Mouse (Mus musculus): ENCODE results near the gene Spata13.

DNA sequence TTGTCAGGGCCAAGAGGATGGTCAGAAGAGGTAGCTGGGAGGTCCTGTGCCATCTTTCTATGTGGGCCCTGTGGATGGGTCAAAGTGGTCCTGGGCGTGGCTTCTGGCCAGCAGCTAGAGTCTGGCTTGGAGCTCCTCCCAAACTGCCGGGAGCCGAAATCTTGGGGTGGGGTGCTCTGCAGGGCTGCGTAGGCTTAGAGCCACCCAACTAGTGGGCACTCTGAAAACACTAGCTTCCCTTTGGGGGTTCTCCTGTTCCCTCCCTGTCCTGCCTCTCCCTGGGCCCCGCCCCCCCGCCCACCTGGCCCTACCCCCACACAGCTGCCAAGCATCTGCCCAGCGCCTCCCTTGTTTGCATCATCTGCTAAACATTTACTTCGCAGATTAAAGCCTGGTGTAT, 87.5 kb downstream of the Spata13 start:
- TF ChIP-seq CTCF (IDR thresholded peaks at IDR 0.05; ENCODE audit: low read depth, low read length) (no peak), POLR2A (IDR thresholded peaks at IDR 0.05; ENCODE audit: borderline replicate concordance, low read depth, low read length) (no peak)
